In the genomic region with DNA sequence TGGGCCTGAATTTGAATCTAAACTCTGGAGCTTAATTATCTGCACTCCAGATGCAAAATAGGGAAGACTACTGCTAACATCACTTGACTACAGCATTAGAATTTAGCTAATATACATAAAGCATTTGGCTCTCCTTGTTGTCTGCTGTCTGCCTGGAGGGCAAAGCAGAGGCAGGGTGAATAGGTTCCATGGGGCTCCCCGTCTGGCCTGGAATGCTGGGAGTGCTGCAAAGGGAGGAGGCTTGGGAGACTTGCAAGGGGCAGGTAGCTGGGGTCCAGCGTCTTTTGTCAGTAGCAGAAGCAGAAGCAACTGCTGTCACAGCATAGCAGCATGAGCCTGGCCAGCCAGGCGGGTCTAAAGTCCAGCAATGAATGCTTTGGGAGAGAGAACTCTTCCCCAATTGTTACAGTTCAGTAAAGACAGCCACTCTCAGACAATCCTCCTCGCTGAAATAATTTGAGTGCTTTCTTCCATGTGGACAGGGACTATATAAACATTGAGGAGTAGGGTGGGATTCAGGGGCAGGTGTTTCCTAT, we compare ENCODE assay signal across 28 mouse cellular contexts. TPM values are rescaled to one million over a fixed set of nuclear protein-coding genes. Genes with fewer than 3 reads are reported as not detected.
A peak's percentile ranks its signal among the peaks of the same experiment; 100 is the strongest.
DNase-seq lines count a peak whose midpoint lies in the region; ATAC-seq and TF ChIP-seq lines count a peak whose summit lies in the region.
"Had no signal": no experiment of that assay in that cellular context is flagged by ENCODE, and none has a peak within 500 bp of the region (broad histone marks: within the 10 kb centered on the region; RNA-seq: fewer than 3 reads in every experiment).

No protein-coding gene starts in this region.

- peaks cover 5% of the 10 kb centered on the region for H3K36me3 ChIP-seq in intestine, embryonic 15.5 days
- peaks cover 10% of the 10 kb centered on the region for H3K36me3 ChIP-seq in intestine, embryonic 16.5 days (ENCODE audit: control insufficient read depth, insufficient read depth, low read length)
- H3K36me3 ChIP-seq in ES-Bruce4 (ENCODE audit: control insufficient read depth, insufficient read depth, low read length, poor library complexity, severe bottlenecking): no peaks in the 10 kb centered on the region
- peaks cover 4% of the 10 kb centered on the region; the same call in 1 of the 2 replicates for H3K36me3 ChIP-seq in hindbrain, embryonic 11.5 days (ENCODE audit: control insufficient read depth, insufficient read depth, low read length)

- DNase-seq in R1 (ENCODE audit: low read depth, low spot score): peak; percentile 57
- peak; percentile 37 for DNase-seq in kidney, postnatal 10 days
- no peak for DNase-seq in frontal cortex, postnatal 25 days (ENCODE audit: low spot score in 2 of 2)
- DNase-seq in hindbrain, embryonic 11.5 days (ENCODE audit: low spot score): no peak
- DNase-seq: adrenal gland, postnatal 14 days; cerebellum, adult 11 months; cerebellum, adult 9-10 months; heart, postnatal 36 days; layer of hippocampus, adult 9-11 months; liver, embryonic 13.5 days; lung, adult 18-20 months; right cerebral cortex, postnatal 4 days; thymus, adult 2 months; thymus, postnatal 36 days had no signal

- no peak overlapping the region for H3K27ac ChIP-seq in intestine, embryonic 15.5 days
- H3K27ac ChIP-seq in intestine, embryonic 16.5 days (ENCODE audit: low read length): no peak overlapping the region
- H3K27ac ChIP-seq in ES-Bruce4 (ENCODE audit: insufficient read depth, low read length): no peak overlapping the region
- H3K27ac ChIP-seq in hindbrain, embryonic 11.5 days (ENCODE audit: low read depth, low read length): no peak overlapping the region
- H3K27ac ChIP-seq: embryonic facial prominence, embryonic 13.5 days; forebrain, embryonic 10.5 days; forebrain, embryonic 15.5 days; hindbrain, embryonic 13.5 days; limb, embryonic 10.5 days; limb, embryonic 15.5 days; liver, embryonic 13.5 days; macrophage; stomach, postnatal 0 days had no signal

- H3K9ac ChIP-seq in intestine, embryonic 15.5 days: 0 out of 2 replicates have a peak overlapping the region, but pooled peaks have one; percentile 36
- H3K9ac ChIP-seq in intestine, embryonic 16.5 days (ENCODE audit: low read depth, low read length): no peak overlapping the region
- H3K9ac ChIP-seq in ES-Bruce4 (ENCODE audit: low read depth, poor library complexity, severe bottlenecking): no peak overlapping the region
- no peak overlapping the region for H3K9ac ChIP-seq in hindbrain, embryonic 11.5 days (ENCODE audit: low read depth, low read length)
- H3K9ac ChIP-seq: embryonic facial prominence, embryonic 13.5 days; forebrain, embryonic 15.5 days; hindbrain, embryonic 13.5 days; limb, embryonic 15.5 days; liver, embryonic 13.5 days had no signal

- no peaks in the 10 kb centered on the region for H3K4me1 ChIP-seq in intestine, embryonic 15.5 days (replicated peaks)
- H3K4me1 ChIP-seq in intestine, embryonic 16.5 days (ENCODE audit: control insufficient read depth, insufficient read depth, low read length): no peaks in the 10 kb centered on the region
- no peaks in the 10 kb centered on the region for H3K4me1 ChIP-seq in ES-Bruce4 (ENCODE audit: control insufficient read depth, insufficient read depth, low read length)
- H3K4me1 ChIP-seq in hindbrain, embryonic 11.5 days (replicated peaks; ENCODE audit: control insufficient read depth, insufficient read depth, low read length): no peaks in the 10 kb centered on the region
- H3K4me1 ChIP-seq: embryonic facial prominence, embryonic 13.5 days; forebrain, embryonic 15.5 days; hindbrain, embryonic 13.5 days; limb, embryonic 10.5 days; limb, embryonic 15.5 days; liver, embryonic 13.5 days had no signal

- peak; percentile 55; the same call in 1 of the 2 replicates for TF ChIP-seq EP300 in ES-Bruce4 (IDR thresholded peaks at IDR 0.05; ENCODE audit: insufficient read depth, low read depth, low read length)

- H3K9me3 ChIP-seq in intestine, embryonic 15.5 days: no peaks in the 10 kb centered on the region
- no peaks in the 10 kb centered on the region for H3K9me3 ChIP-seq in intestine, embryonic 16.5 days (ENCODE audit: control insufficient read depth, low read length)
- H3K9me3 ChIP-seq in ES-Bruce4 (replicated peaks; ENCODE audit: control insufficient read depth, insufficient read depth, low read length, poor library complexity, severe bottlenecking): 0 out of 2 replicates have a peak, but pooled peaks cover 4% of the 10 kb centered on the region
- no peaks in the 10 kb centered on the region for H3K9me3 ChIP-seq in hindbrain, embryonic 11.5 days (ENCODE audit: control insufficient read depth, low read length)
- H3K9me3 ChIP-seq: embryonic facial prominence, embryonic 13.5 days; forebrain, embryonic 10.5 days; forebrain, embryonic 15.5 days; hindbrain, embryonic 13.5 days; limb, embryonic 10.5 days; limb, embryonic 15.5 days; liver, embryonic 13.5 days had no signal

- WGBS in intestine, embryonic 15.5 days: 23% methylated on average over 4 of the region's 4 CpGs
- 23% methylated on average over 4 of the region's 4 CpGs for WGBS in intestine, embryonic 16.5 days
- 30% methylated on average over 4 of the region's 4 CpGs for WGBS in hindbrain, embryonic 11.5 days

- ATAC-seq in intestine, embryonic 15.5 days: peak; percentile 25; the same call in 1 of the 2 replicates
- no peak for ATAC-seq in intestine, embryonic 16.5 days
- ATAC-seq in inflammation-experienced regulatory T-cells, adult 6 months: no peak
- no peak for ATAC-seq in hindbrain, embryonic 11.5 days (ENCODE audit: low FRiP score)
- ATAC-seq: forebrain, embryonic 15.5 days; lung, postnatal 0 days; midbrain, embryonic 16.5 days had no signal

- no peak overlapping the region for H3K4me2 ChIP-seq in intestine, embryonic 15.5 days (replicated peaks)
- no peak overlapping the region for H3K4me2 ChIP-seq in intestine, embryonic 16.5 days (ENCODE audit: low read depth, low read length)
- H3K4me2 ChIP-seq in hindbrain, embryonic 11.5 days (replicated peaks; ENCODE audit: low read depth, low read length): no peak overlapping the region
- H3K4me2 ChIP-seq: embryonic facial prominence, embryonic 13.5 days; forebrain, embryonic 15.5 days; hindbrain, embryonic 13.5 days; limb, embryonic 15.5 days; liver, embryonic 13.5 days had no signal

- H3K27me3 ChIP-seq in intestine, embryonic 15.5 days (replicated peaks): no peaks in the 10 kb centered on the region
- H3K27me3 ChIP-seq in intestine, embryonic 16.5 days (replicated peaks; ENCODE audit: control insufficient read depth, insufficient read depth, low read length): no peaks in the 10 kb centered on the region
- H3K27me3 ChIP-seq in ES-Bruce4 (ENCODE audit: control insufficient read depth, insufficient read depth, low read length, poor library complexity, severe bottlenecking): no peaks in the 10 kb centered on the region
- no peaks in the 10 kb centered on the region for H3K27me3 ChIP-seq in hindbrain, embryonic 11.5 days (ENCODE audit: control insufficient read depth, insufficient read depth, low read length)
- H3K27me3 ChIP-seq: embryonic facial prominence, embryonic 13.5 days; forebrain, embryonic 15.5 days; hindbrain, embryonic 13.5 days; limb, embryonic 15.5 days; liver, embryonic 13.5 days had no signal

- H3K4me3 ChIP-seq in intestine, embryonic 15.5 days (replicated peaks): no peak overlapping the region
- H3K4me3 ChIP-seq in intestine, embryonic 16.5 days (ENCODE audit: low read length): no peak overlapping the region
- H3K4me3 ChIP-seq in ES-Bruce4 (ENCODE audit: low read depth, low read length): no peak overlapping the region
- H3K4me3 ChIP-seq in hindbrain, embryonic 11.5 days (ENCODE audit: low read depth, low read length): no peak overlapping the region
- H3K4me3 ChIP-seq: embryonic facial prominence, embryonic 13.5 days; forebrain, embryonic 10.5 days; forebrain, embryonic 15.5 days; hindbrain, embryonic 13.5 days; limb, embryonic 10.5 days; limb, embryonic 15.5 days; liver, embryonic 13.5 days had no signal

- no peak for TF ChIP-seq POLR2A in ES-Bruce4 (IDR thresholded peaks at IDR 0.05; ENCODE audit: insufficient read depth, low read length)

- no peak for TF ChIP-seq CTCF in ES-Bruce4 (IDR thresholded peaks at IDR 0.05; ENCODE audit: low read depth, low read length)

RNA-seq across cellular contexts. Expression of gene Nudt5, which starts 55.1 kb away (rescaled TPM):
- 70.4 and 73.2 TPM in 2 replicates for polyA plus RNA-seq in intestine, embryonic 15.5 days (2015; fragmentation: Nextera tagmentation; extraction: Ambion mirVana)
- 59.4 and 66.8 TPM in 2 replicates for polyA plus RNA-seq in intestine, embryonic 16.5 days (2015; fragmentation: Nextera tagmentation; extraction: Ambion mirVana)
- polyA plus RNA-seq in ES-Bruce4 (2011; ENCODE audit: insufficient read depth, insufficient read length, low read depth, missing spikeins): 112 and 123 TPM in 2 replicates
- 10 to 100 TPM; 44.8 to 87.6 (median 51.4) TPM for polyA plus RNA-seq in inflammation-experienced regulatory T-cells, adult 6 months (2017; shearing (Covaris generic))
- 81.1 and 92.1 TPM in 2 replicates for polyA plus RNA-seq in hindbrain, embryonic 11.5 days (2014; fragmentation: Nextera tagmentation; extraction: Ambion mirVana)

RNA-seq across cellular contexts. Expression of gene Cdc123, which starts 55.3 kb away (rescaled TPM):
- 267 and 273 TPM in 2 replicates for polyA plus RNA-seq in intestine, embryonic 15.5 days (2015; fragmentation: Nextera tagmentation; extraction: Ambion mirVana)
- 208 and 227 TPM in 2 replicates for polyA plus RNA-seq in intestine, embryonic 16.5 days (2015; fragmentation: Nextera tagmentation; extraction: Ambion mirVana)
- polyA plus RNA-seq in ES-Bruce4 (2011; ENCODE audit: insufficient read depth, insufficient read length, low read depth, missing spikeins): 133 and 142 TPM in 2 replicates
- 100 to 1,000 TPM; 136 to 251 (median 179) TPM for polyA plus RNA-seq in inflammation-experienced regulatory T-cells, adult 6 months (2017; shearing (Covaris generic))
- 311 and 312 TPM in 2 replicates for polyA plus RNA-seq in hindbrain, embryonic 11.5 days (2014; fragmentation: Nextera tagmentation; extraction: Ambion mirVana)

Comparison
In these comparisons a context has a peak if more than half of its experiments do, and no peak if none do; other contexts are left out.
1. DNase-seq: peak in R1 (single experiment) and kidney, postnatal 10 days (single experiment); none in frontal cortex, postnatal 25 days (0 of 2) and hindbrain, embryonic 11.5 days (single experiment).